Mouse (Mus musculus): ENCODE measurements at regions not wholly inside any gene's neighbourhood (a gene's known extent, or its start where the extent isn't known, plus 50 kb on each side); places are given as distances from the start of the nearest gene placed in this dataset.

GRCm38 (mm10) chr3:22025119-22025518 lies 51.3 kb upstream of the Tbl1xr1 start:
- Histone ChIP-seq H3K4me1 (ENCODE audit: control insufficient read depth, insufficient read depth, insufficient read length) (peaks cover 11% of the 10 kb centered on the region; the same call in 1 of the 2 replicates), H3K4me3 (ENCODE audit: extremely low read depth, insufficient read depth, insufficient read length) (no peak overlapping the region), H3K36me3 (ENCODE audit: control insufficient read depth, insufficient read depth, low read length) (no peaks in the 10 kb centered on the region), H3K27ac (ENCODE audit: insufficient read depth, low read length) (no peak overlapping the region), H3K27me3 (ENCODE audit: control insufficient read depth, insufficient read depth, low read length) (no peaks in the 10 kb centered on the region)
- DNase-seq (ENCODE audit: low read depth in 1 of 2, low spot score in 2 of 2), result no peak
- TF ChIP-seq POLR2A (IDR thresholded peaks at IDR 0.05; ENCODE audit: low read depth, low read length) (no peak), CTCF (IDR thresholded peaks at IDR 0.05; ENCODE audit: extremely low read depth, insufficient read depth, insufficient read length, insufficient replicate concordance) (no peak)
- 87% methylated on average over 6 of the region's 6 CpGs for WGBS

DNA sequence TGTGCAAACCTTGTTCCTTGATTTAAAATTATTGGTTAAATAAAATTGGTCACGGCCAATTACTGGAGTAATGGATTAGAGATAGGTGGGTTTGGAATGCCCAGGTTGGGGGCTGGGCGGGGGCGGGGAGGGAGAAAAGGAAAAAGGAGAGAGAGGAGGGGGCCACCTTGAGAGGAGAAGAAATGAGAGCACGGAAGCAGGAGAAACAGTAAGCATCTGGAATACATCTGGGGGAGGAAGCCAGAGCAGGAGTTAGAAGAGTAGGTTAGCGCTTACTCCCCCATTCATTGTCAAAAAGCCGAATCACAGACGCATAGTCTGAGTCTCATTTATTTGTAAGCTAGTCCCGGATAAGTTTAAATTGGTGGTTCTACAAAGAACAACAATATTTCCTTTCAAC lies 50.8 kb upstream of the Tbl1xr1 start:
- no peak for DNase-seq (ENCODE audit: low read depth in 1 of 2, low spot score in 2 of 2)
- WGBS, result 94% methylated on average over 8 of the region's 8 CpGs
- H3K27me3 ChIP-seq (ENCODE audit: control insufficient read depth, insufficient read depth, low read length), result no peaks in the 10 kb centered on the region
- H3K4me1 ChIP-seq (ENCODE audit: control insufficient read depth, insufficient read depth, insufficient read length), result peaks cover 11% of the 10 kb centered on the region; the same call in 1 of the 2 replicates
- no peak for TF ChIP-seq CTCF (IDR thresholded peaks at IDR 0.05; ENCODE audit: extremely low read depth, insufficient read depth, insufficient read length, insufficient replicate concordance)
- no peak for TF ChIP-seq POLR2A (IDR thresholded peaks at IDR 0.05; ENCODE audit: low read depth, low read length)
- H3K27ac ChIP-seq (ENCODE audit: insufficient read depth, low read length), result no peak overlapping the region
- no peak overlapping the region for H3K4me3 ChIP-seq (ENCODE audit: extremely low read depth, insufficient read depth, insufficient read length)
- no peaks in the 10 kb centered on the region for H3K36me3 ChIP-seq (ENCODE audit: control insufficient read depth, insufficient read depth, low read length)

Data from spleen, adult 2 months (tissue).